Mouse (Mus musculus) heart, embryonic 14.5 days (tissue): Measurements from ENCODE around the gene Nemf. TPM values are rescaled to one million over a fixed set of nuclear protein-coding genes. Genes with fewer than 3 reads are reported as not detected.

Experiments used
- ATAC-seq: fragments of 200-750 bp; cut with Nextera tagmentation; 2 replicates; pipeline ENCODE4 v1.8.0; 2017; ENCODE audit warnings: low read depth, moderate TSS enrichment; ENCODE audit not compliant: insufficient number of reproducible peaks, insufficient read depth, low FRiP score
- H3K27ac ChIP-seq, 2 experiments: fragments of 200-500 bp in 1 of 2; fragments of 300-500 bp in 1 of 2; sonication (generic) in 1 of 2; replicated peaks in 1 of 2; 2 replicates each; pipeline ENCODE4 v1.5.1; 2012 to 2014; ENCODE audit warnings: low read depth in 2 of 2, low read length in 2 of 2, control low read depth in 1 of 2, mild to moderate bottlenecking in 1 of 2, mixed read lengths in 1 of 2; ENCODE audit not compliant: control insufficient read depth in 1 of 2, insufficient read depth in 1 of 2
- H3K27me3 ChIP-seq: fragments of 300-500 bp; sonication (generic); 2 replicates; pipeline ENCODE4 v1.6.1; 2014; ENCODE audit warnings: mild to moderate bottlenecking, low read length, control low read depth; ENCODE audit not compliant: control insufficient read depth, insufficient read depth
- H3K36me3 ChIP-seq: fragments of 300-500 bp; sonication (generic); 2 replicates; pipeline ENCODE4 v1.6.1; 2014; ENCODE audit warnings: mild to moderate bottlenecking, control low read depth, low read length, mixed read lengths; ENCODE audit not compliant: control insufficient read depth, insufficient read depth
- H3K4me1 ChIP-seq, 2 experiments: fragments of 200-500 bp in 1 of 2; fragments of 300-500 bp in 1 of 2; sonication (generic) in 1 of 2; 2 replicates each; pipeline ENCODE4 v1.6.1; 2012 to 2014; ENCODE audit warnings: low read length in 2 of 2, control low read depth in 1 of 2, mixed read lengths in 1 of 2; ENCODE audit not compliant: control insufficient read depth in 2 of 2, insufficient read depth in 2 of 2
- H3K4me2 ChIP-seq: fragments of 300-500 bp; sonication (generic); 2 replicates; pipeline ENCODE4 v1.6.1; 2014; ENCODE audit warnings: mild to moderate bottlenecking, low read length
- H3K4me3 ChIP-seq, 2 experiments: fragments of 200-500 bp in 1 of 2; fragments of 300-500 bp in 1 of 2; sonication (generic) in 1 of 2; 2 replicates each; pipeline ENCODE4 v1.5.1; 2012 to 2014; ENCODE audit warnings: low read length in 2 of 2, mild to moderate bottlenecking in 2 of 2, control low read depth in 1 of 2, low read depth in 1 of 2, moderate library complexity in 1 of 2; ENCODE audit not compliant: control insufficient read depth in 1 of 2, insufficient read depth in 1 of 2
- H3K9ac ChIP-seq: fragments of 300-500 bp; sonication (generic); 2 replicates; pipeline ENCODE4 v1.6.1; 2014; ENCODE audit warnings: mild to moderate bottlenecking, low read length
- H3K9me3 ChIP-seq: fragments of 300-500 bp; sonication (generic); 2 replicates; pipeline ENCODE4 v1.6.1; 2016; ENCODE audit warnings: low read length, control low read depth; ENCODE audit not compliant: control insufficient read depth
- WGBS: fragments of 180-500 bp; shearing (Covaris S2); extraction: QIAGEN DNeasy Blood & Tissue Kit; methylation state at CpG from one replicate; pipeline ENCODE4 v1.1.7; 2014; 5-methylcytosine and 5-hydroxymethylcytosine counted together
- polyA plus RNA-seq: library from polyadenylated mRNA; unstranded; fragments of >200 nt; fragmentation: Nextera tagmentation; extraction: Ambion mirVana; gene quantifications from 2 replicates; pipeline ENCODE4 v1.2.1, GENCODE M21; 2014

The Nemf gene
- polyA plus RNA-seq, 1 experiment from 2014 or later: 62.9 TPM

- ATAC-seq: no peak
- peaks cover 8% of the 10 kb centered on the region for H3K36me3 ChIP-seq
- no peaks in the 10 kb centered on the region for H3K9me3 ChIP-seq
- 79% methylated on average over 4 of the region's 4 CpGs for WGBS
- H3K27me3 ChIP-seq: no peaks in the 10 kb centered on the region
- peaks cover 10 to 24% of the 10 kb centered on the region in 2 experiments for H3K4me1 ChIP-seq
- peak overlapping the region; percentile 75; the same call in 1 of the 2 replicates for H3K4me2 ChIP-seq
- H3K27ac ChIP-seq: no peak overlapping the region
- no peak overlapping the region for H3K9ac ChIP-seq
- H3K4me3 ChIP-seq: no peak overlapping the region; a peak in 1 of 4 replicates
Observed at GRCm38 (mm10) chr12:69295651-69296050, 61.3 kb downstream of the Nemf start.

GRCm38 (mm10) chr12:69294936-69295335, 62.0 kb downstream of the Nemf start:
- H3K9me3 ChIP-seq: no peaks in the 10 kb centered on the region
- H3K27me3 ChIP-seq: no peaks in the 10 kb centered on the region
- no peak for ATAC-seq
- H3K4me2 ChIP-seq: no peak overlapping the region
- no peak overlapping the region for H3K27ac ChIP-seq
- H3K4me3 ChIP-seq: no peak overlapping the region
- 79% methylated on average over 2 of the region's 2 CpGs for WGBS
- H3K36me3 ChIP-seq: peaks cover 1% of the 10 kb centered on the region
- H3K4me1 ChIP-seq: peaks cover 10 to 24% of the 10 kb centered on the region in 2 experiments
- H3K9ac ChIP-seq: no peak overlapping the region

- Histone ChIP-seq H3K4me3 (no peak overlapping the region), H3K36me3 (no peaks in the 10 kb centered on the region), H3K27me3 (no peaks in the 10 kb centered on the region), H3K27ac (no peak overlapping the region), H3K9me3 (no peaks in the 10 kb centered on the region), H3K4me2 (no peak overlapping the region), H3K9ac (no peak overlapping the region), H3K4me1 (peaks cover 4 to 18% of the 10 kb centered on the region in 2 experiments)
- no peak for ATAC-seq
- WGBS: 50% methylated on average over 2 of the region's 2 CpGs
Observed at GRCm38 (mm10) chr12:69293815-69294214, 63.1 kb downstream of the Nemf start.

GRCm38 (mm10) chr12:69292401-69292800, 64.6 kb downstream of the Nemf start:
- Histone ChIP-seq H3K27ac (no peak overlapping the region), H3K4me1 (0 out of 4 replicates have a peak, but pooled peaks cover 0 to 4% of the 10 kb centered on the region in 2 experiments), H3K4me3 (no peak overlapping the region), H3K4me2 (no peak overlapping the region), H3K36me3 (no peaks in the 10 kb centered on the region), H3K9ac (no peak overlapping the region), H3K27me3 (no peaks in the 10 kb centered on the region), H3K9me3 (no peaks in the 10 kb centered on the region)
- WGBS: 81% methylated on average over 6 of the region's 6 CpGs
- no peak for ATAC-seq

GRCm38 (mm10) chr12:69288699-69289098, 68.3 kb downstream of the Nemf start:
- no peak overlapping the region for H3K27ac ChIP-seq
- no peak overlapping the region for H3K4me3 ChIP-seq
- no peaks in the 10 kb centered on the region for H3K9me3 ChIP-seq
- no peak overlapping the region for H3K9ac ChIP-seq
- no peaks in the 10 kb centered on the region for H3K36me3 ChIP-seq
- no peaks in the 10 kb centered on the region for H3K27me3 ChIP-seq
- H3K4me2 ChIP-seq: no peak overlapping the region
- no peak for ATAC-seq
- H3K4me1 ChIP-seq: no peaks in the 10 kb centered on the region
- 52% methylated on average over 9 of the region's 9 CpGs for WGBS

- Histone ChIP-seq H3K9me3 (no peaks in the 10 kb centered on the region), H3K27ac (no peak overlapping the region), H3K4me2 (no peak overlapping the region), H3K4me1 (no peaks in the 10 kb centered on the region), H3K27me3 (no peaks in the 10 kb centered on the region), H3K4me3 (no peak overlapping the region), H3K9ac (no peak overlapping the region), H3K36me3 (no peaks in the 10 kb centered on the region)
- ATAC-seq: no peak
- WGBS: 86% methylated on average over 8 of the region's 8 CpGs
Observed at GRCm38 (mm10) chr12:69287535-69287934, 69.4 kb downstream of the Nemf start.

- no peak overlapping the region for H3K4me3 ChIP-seq
Observed at GRCm38 (mm10) chr12:69283146-69283545, 73.8 kb downstream of the Nemf start.

GRCm38 (mm10) chr12:69280915-69281314, 76.0 kb downstream of the Nemf start:
- ATAC-seq: no peak
- no peaks in the 10 kb centered on the region for H3K9me3 ChIP-seq
- no peak overlapping the region for H3K4me3 ChIP-seq
- no peak overlapping the region for H3K4me2 ChIP-seq
- no peaks in the 10 kb centered on the region for H3K4me1 ChIP-seq
- no peaks in the 10 kb centered on the region for H3K27me3 ChIP-seq
- no peak overlapping the region for H3K27ac ChIP-seq
- no peaks in the 10 kb centered on the region for H3K36me3 ChIP-seq
- WGBS: 93% methylated on average over 3 of the region's 3 CpGs
- H3K9ac ChIP-seq: no peak overlapping the region

More at GRCm38 (mm10) chr12:69283146-69283545, 73.8 kb downstream of the Nemf start:
- Histone ChIP-seq H3K27me3 (no peaks in the 10 kb centered on the region), H3K4me2 (no peak overlapping the region), H3K9ac (no peak overlapping the region), H3K9me3 (no peaks in the 10 kb centered on the region), H3K4me1 (no peaks in the 10 kb centered on the region), H3K36me3 (no peaks in the 10 kb centered on the region), H3K27ac (no peak overlapping the region)
- ATAC-seq: no peak
- 84% methylated on average over 7 of the region's 7 CpGs for WGBS
